Mouse (Mus musculus): ENCODE measurements at regions not wholly inside any gene's neighbourhood (a gene's known extent, or its start where the extent isn't known, plus 50 kb on each side); places are given as distances from the start of the nearest gene placed in this dataset.

- DNase-seq (ENCODE audit: low spot score), result no peak
These were observed 77.7 kb downstream of the Gm826 start for GRCm38 (mm10) chr2:160256251-160256650.

- DNase-seq (ENCODE audit: low spot score), result no peak
These were observed 83.7 kb downstream of the Gm826 start for GRCm38 (mm10) chr2:160250228-160250627.

- peak; percentile 26 for DNase-seq (ENCODE audit: low spot score)
These were observed 84.6 kb downstream of the Gm826 start for GRCm38 (mm10) chr2:160249104-160250093.

GRCm38 (mm10) chr2:160247286-160247685, 86.7 kb downstream of the Gm826 start:
- peak; percentile 22 for DNase-seq (ENCODE audit: low spot score)

- DNase-seq (ENCODE audit: low spot score), result peak; percentile 71
These were observed 87.6 kb downstream of the Gm826 start for GRCm38 (mm10) chr2:160246356-160246755.

- no peak for DNase-seq (ENCODE audit: low spot score)
These were observed 89.1 kb downstream of the Gm826 start for GRCm38 (mm10) chr2:160244866-160245265.

- no peak for DNase-seq (ENCODE audit: low spot score)
These were observed 93.2 kb downstream of the Gm826 start for GRCm38 (mm10) chr2:160240531-160241379.

GRCm38 (mm10) chr2:160237436-160238104, 96.4 kb downstream of the Gm826 start:
- DNase-seq (ENCODE audit: low spot score), result no peak

GRCm38 (mm10) chr2:160236806-160237205, 97.2 kb downstream of the Gm826 start:
- DNase-seq (ENCODE audit: low spot score), result peak; percentile 30

GRCm38 (mm10) chr2:160230786-160231185, 103.2 kb downstream of the Gm826 start:
- no peak for DNase-seq (ENCODE audit: low spot score)

- no peak for DNase-seq (ENCODE audit: low spot score)
These were observed 105.5 kb downstream of the Gm826 start for GRCm38 (mm10) chr2:160228331-160229035.

- DNase-seq (ENCODE audit: low spot score), result no peak
These were observed 108.5 kb downstream of the Gm826 start for GRCm38 (mm10) chr2:160225450-160225849.

GRCm38 (mm10) chr2:160223366-160223765, 110.6 kb downstream of the Gm826 start:
- DNase-seq (ENCODE audit: low spot score), result no peak

- DNase-seq (ENCODE audit: low spot score), result no peak
These were observed 112.2 kb downstream of the Gm826 start for GRCm38 (mm10) chr2:160221772-160222171.

GRCm38 (mm10) chr2:160220562-160221021, 113.4 kb downstream of the Gm826 start:
- DNase-seq (ENCODE audit: low spot score), result no peak

- no peak for DNase-seq (ENCODE audit: low spot score)
These were observed 119.7 kb downstream of the Gm826 start for GRCm38 (mm10) chr2:160214032-160214812.

- no peak for DNase-seq (ENCODE audit: low spot score)
These were observed 123.5 kb downstream of the Gm826 start for GRCm38 (mm10) chr2:160210507-160210906.

- DNase-seq (ENCODE audit: low spot score), result no peak
These were observed 124.2 kb downstream of the Gm826 start for GRCm38 (mm10) chr2:160209589-160210264.

GRCm38 (mm10) chr2:160208295-160208694, 125.7 kb downstream of the Gm826 start:
- no peak for DNase-seq (ENCODE audit: low spot score)

GRCm38 (mm10) chr2:160207226-160207625, 126.7 kb downstream of the Gm826 start:
- DNase-seq (ENCODE audit: low spot score), result no peak
